Mouse (Mus musculus): ENCODE data around the gene Plekhm3. TPM values are rescaled to one million over a fixed set of nuclear protein-coding genes. Genes with fewer than 3 reads are reported as not detected.

The Plekhm3 gene
- polyA plus RNA-seq, 1 experiment from 2014 or later, result 6.5 TPM

GRCm38 (mm10) chr1:64853738-64854730, 102.6 kb downstream of the Plekhm3 start:
- WGBS, result 20% methylated on average over 5 of the region's 5 CpGs

GRCm38 (mm10) chr1:64853244-64853643, 103.4 kb downstream of the Plekhm3 start:
- Histone ChIP-seq H3K4me2 (ENCODE audit: low read depth, low read length, severe bottlenecking) (no peak overlapping the region), H3K36me3 (ENCODE audit: control insufficient read depth, insufficient read depth, low read length) (no peaks in the 10 kb centered on the region), H3K9me3 (ENCODE audit: control insufficient read depth, low read length) (no peaks in the 10 kb centered on the region), H3K27ac (ENCODE audit: low read depth, low read length) (0 out of 2 replicates have a peak overlapping the region, but pooled peaks have one; percentile 7), H3K27me3 (ENCODE audit: control insufficient read depth, insufficient read depth, low read length) (peaks cover 2% of the 10 kb centered on the region; the same call in 1 of the 2 replicates), H3K4me1 (replicated peaks; ENCODE audit: control insufficient read depth, insufficient read depth, low read length) (peaks cover 24% of the 10 kb centered on the region; the same call in 1 of the 2 replicates), H3K9ac (ENCODE audit: low read length) (no peak overlapping the region), H3K4me3 (ENCODE audit: low read depth, low read length) (no peak overlapping the region)
- ATAC-seq (replicated peaks; ENCODE audit: low FRiP score) (no peak; the same call in 1 of the 2 replicates), DNase-seq (ENCODE audit: low spot score) (no peak)
- WGBS, result 59% methylated on average over 2 of the region's 2 CpGs

More at GRCm38 (mm10) chr1:64853738-64854730, 102.6 kb downstream of the Plekhm3 start:
- no peak overlapping the region; the same call in 1 of the 2 replicates for H3K9ac ChIP-seq (ENCODE audit: low read length)
- peak overlapping the region; percentile 74 for H3K27ac ChIP-seq (ENCODE audit: low read depth, low read length)
- H3K4me3 ChIP-seq (ENCODE audit: low read depth, low read length), result no peak overlapping the region
- no peak overlapping the region for H3K4me2 ChIP-seq (ENCODE audit: low read depth, low read length, severe bottlenecking)
- H3K4me1 ChIP-seq (replicated peaks; ENCODE audit: control insufficient read depth, insufficient read depth, low read length), result peaks cover 24% of the 10 kb centered on the region; the same call in 1 of the 2 replicates
- no peaks in the 10 kb centered on the region for H3K36me3 ChIP-seq (ENCODE audit: control insufficient read depth, insufficient read depth, low read length)
- ATAC-seq (replicated peaks; ENCODE audit: low FRiP score), result peak; percentile 92
- peaks cover 2% of the 10 kb centered on the region; the same call in 1 of the 2 replicates for H3K27me3 ChIP-seq (ENCODE audit: control insufficient read depth, insufficient read depth, low read length)
- DNase-seq (ENCODE audit: low spot score), result peak; percentile 69
- H3K9me3 ChIP-seq (ENCODE audit: control insufficient read depth, low read length), result no peaks in the 10 kb centered on the region

GRCm38 (mm10) chr1:64852272-64852671, 104.4 kb downstream of the Plekhm3 start:
- H3K4me1 ChIP-seq (replicated peaks; ENCODE audit: control insufficient read depth, insufficient read depth, low read length), result peaks cover 26% of the 10 kb centered on the region; the same call in 1 of the 2 replicates
- H3K9ac ChIP-seq (ENCODE audit: low read length), result no peak overlapping the region
- H3K4me2 ChIP-seq (ENCODE audit: low read depth, low read length, severe bottlenecking), result no peak overlapping the region
- H3K4me3 ChIP-seq (ENCODE audit: low read depth, low read length), result no peak overlapping the region
- 66% methylated on average over 2 of the region's 2 CpGs for WGBS
- DNase-seq (ENCODE audit: low spot score) (no peak), ATAC-seq (replicated peaks; ENCODE audit: low FRiP score) (no peak)
- H3K9me3 ChIP-seq (ENCODE audit: control insufficient read depth, low read length), result no peaks in the 10 kb centered on the region
- H3K27ac ChIP-seq (ENCODE audit: low read depth, low read length), result no peak overlapping the region
- H3K27me3 ChIP-seq (ENCODE audit: control insufficient read depth, insufficient read depth, low read length), result peaks cover 2% of the 10 kb centered on the region; the same call in 1 of the 2 replicates
- no peaks in the 10 kb centered on the region for H3K36me3 ChIP-seq (ENCODE audit: control insufficient read depth, insufficient read depth, low read length)

GRCm38 (mm10) chr1:64850345-64850744, 106.3 kb downstream of the Plekhm3 start:
- DNase-seq (ENCODE audit: low spot score) (no peak), ATAC-seq (replicated peaks; ENCODE audit: low FRiP score) (no peak)
- H3K4me2 ChIP-seq (ENCODE audit: low read depth, low read length, severe bottlenecking), result no peak overlapping the region
- WGBS, result 54% methylated on average over 2 of the region's 2 CpGs
- peaks cover 2% of the 10 kb centered on the region; the same call in 1 of the 2 replicates for H3K27me3 ChIP-seq (ENCODE audit: control insufficient read depth, insufficient read depth, low read length)
- H3K4me3 ChIP-seq (ENCODE audit: low read depth, low read length), result no peak overlapping the region
- no peaks in the 10 kb centered on the region for H3K36me3 ChIP-seq (ENCODE audit: control insufficient read depth, insufficient read depth, low read length)
- H3K9me3 ChIP-seq (ENCODE audit: control insufficient read depth, low read length), result no peaks in the 10 kb centered on the region
- no peak overlapping the region for H3K27ac ChIP-seq (ENCODE audit: low read depth, low read length)
- H3K4me1 ChIP-seq (replicated peaks; ENCODE audit: control insufficient read depth, insufficient read depth, low read length), result peaks cover 26% of the 10 kb centered on the region; the same call in 1 of the 2 replicates
- H3K9ac ChIP-seq (ENCODE audit: low read length), result no peak overlapping the region

- ATAC-seq (replicated peaks; ENCODE audit: low FRiP score) (no peak), DNase-seq (ENCODE audit: low spot score) (no peak)
- WGBS, result 5% methylated on average over 1 of the region's 1 CpGs
- Histone ChIP-seq H3K9me3 (ENCODE audit: control insufficient read depth, low read length) (no peaks in the 10 kb centered on the region), H3K9ac (ENCODE audit: low read length) (no peak overlapping the region), H3K27me3 (ENCODE audit: control insufficient read depth, insufficient read depth, low read length) (peaks cover 2% of the 10 kb centered on the region; the same call in 1 of the 2 replicates), H3K36me3 (ENCODE audit: control insufficient read depth, insufficient read depth, low read length) (no peaks in the 10 kb centered on the region), H3K4me3 (ENCODE audit: low read depth, low read length) (no peak overlapping the region), H3K4me1 (replicated peaks; ENCODE audit: control insufficient read depth, insufficient read depth, low read length) (peaks cover 17% of the 10 kb centered on the region; the same call in 1 of the 2 replicates), H3K4me2 (ENCODE audit: low read depth, low read length, severe bottlenecking) (no peak overlapping the region), H3K27ac (ENCODE audit: low read depth, low read length) (no peak overlapping the region)
These were observed 107.6 kb downstream of the Plekhm3 start for GRCm38 (mm10) chr1:64848996-64849395.

- DNase-seq (ENCODE audit: low spot score) (no peak), ATAC-seq (replicated peaks; ENCODE audit: low FRiP score) (no peak)
- Histone ChIP-seq H3K9ac (ENCODE audit: low read length) (no peak overlapping the region), H3K4me3 (ENCODE audit: low read depth, low read length) (no peak overlapping the region), H3K4me1 (replicated peaks; ENCODE audit: control insufficient read depth, insufficient read depth, low read length) (peaks cover 10% of the 10 kb centered on the region; the same call in 1 of the 2 replicates), H3K36me3 (ENCODE audit: control insufficient read depth, insufficient read depth, low read length) (no peaks in the 10 kb centered on the region), H3K9me3 (ENCODE audit: control insufficient read depth, low read length) (no peaks in the 10 kb centered on the region), H3K27me3 (ENCODE audit: control insufficient read depth, insufficient read depth, low read length) (peaks cover 2% of the 10 kb centered on the region; the same call in 1 of the 2 replicates), H3K27ac (ENCODE audit: low read depth, low read length) (no peak overlapping the region), H3K4me2 (ENCODE audit: low read depth, low read length, severe bottlenecking) (no peak overlapping the region)
- 47% methylated on average over 7 of the region's 7 CpGs for whole genome bisulfite sequencing
These were observed 108.5 kb downstream of the Plekhm3 start for GRCm38 (mm10) chr1:64848081-64848480.

- Histone ChIP-seq H3K36me3 (ENCODE audit: control insufficient read depth, insufficient read depth, low read length) (no peaks in the 10 kb centered on the region), H3K27ac (ENCODE audit: low read depth, low read length) (no peak overlapping the region), H3K27me3 (ENCODE audit: control insufficient read depth, insufficient read depth, low read length) (peaks cover 2% of the 10 kb centered on the region; the same call in 1 of the 2 replicates), H3K4me1 (replicated peaks; ENCODE audit: control insufficient read depth, insufficient read depth, low read length) (peaks cover 10% of the 10 kb centered on the region; the same call in 1 of the 2 replicates), H3K4me2 (ENCODE audit: low read depth, low read length, severe bottlenecking) (no peak overlapping the region), H3K9ac (ENCODE audit: low read length) (no peak overlapping the region), H3K9me3 (ENCODE audit: control insufficient read depth, low read length) (no peaks in the 10 kb centered on the region), H3K4me3 (ENCODE audit: low read depth, low read length) (no peak overlapping the region)
- no peak for DNase-seq (ENCODE audit: low spot score)
- ATAC-seq (replicated peaks; ENCODE audit: low FRiP score), result no peak
These were observed 109.1 kb downstream of the Plekhm3 start for GRCm38 (mm10) chr1:64847565-64847964.

GRCm38 (mm10) chr1:64844978-64845377, 111.6 kb downstream of the Plekhm3 start:
- 61% methylated on average over 3 of the region's 3 CpGs for WGBS
- no peak overlapping the region for H3K27ac ChIP-seq (ENCODE audit: low read depth, low read length)
- no peak overlapping the region for H3K4me2 ChIP-seq (ENCODE audit: low read depth, low read length, severe bottlenecking)
- no peaks in the 10 kb centered on the region for H3K9me3 ChIP-seq (ENCODE audit: control insufficient read depth, low read length)
- H3K36me3 ChIP-seq (ENCODE audit: control insufficient read depth, insufficient read depth, low read length), result no peaks in the 10 kb centered on the region
- H3K27me3 ChIP-seq (ENCODE audit: control insufficient read depth, insufficient read depth, low read length), result no peaks in the 10 kb centered on the region
- H3K4me1 ChIP-seq (replicated peaks; ENCODE audit: control insufficient read depth, insufficient read depth, low read length), result peaks cover 5% of the 10 kb centered on the region; the same call in 1 of the 2 replicates
- H3K4me3 ChIP-seq (ENCODE audit: low read depth, low read length), result no peak overlapping the region
- no peak overlapping the region for H3K9ac ChIP-seq (ENCODE audit: low read length)
- no peak for ATAC-seq (replicated peaks; ENCODE audit: low FRiP score)
- DNase-seq (ENCODE audit: low spot score), result no peak

All from forebrain, embryonic 11.5 days (tissue).